In genomic region chr9:40781726-40782581, GRCm38 (mm10) we compare ENCODE assay signal across 8 mouse cellular contexts. TPM values are rescaled to one million over a fixed set of nuclear protein-coding genes. Genes with fewer than 3 reads are reported as not detected.
DNase-seq lines count a peak whose midpoint lies in the region; ATAC-seq lines count a peak whose summit lies in the region.

No protein-coding gene starts in this region.

- no peak overlapping the region for H3K27ac ChIP-seq in forebrain, embryonic 13.5 days
- H3K27ac ChIP-seq in limb, embryonic 15.5 days, result peak overlapping the region; percentile 58
- H3K27ac ChIP-seq in midbrain, embryonic 14.5 days (replicated peaks; ENCODE audit: low read depth, low read length), result no peak overlapping the region

- H3K4me3 ChIP-seq in forebrain, embryonic 13.5 days, result no peak overlapping the region
- H3K4me3 ChIP-seq in limb, embryonic 15.5 days, result no peak overlapping the region
- no peak overlapping the region for H3K4me3 ChIP-seq in midbrain, embryonic 14.5 days (replicated peaks; ENCODE audit: low read depth, low read length)

- no peaks in the 10 kb centered on the region for H3K9me3 ChIP-seq in forebrain, embryonic 13.5 days (replicated peaks)
- no peaks in the 10 kb centered on the region for H3K9me3 ChIP-seq in limb, embryonic 15.5 days
- H3K9me3 ChIP-seq in midbrain, embryonic 14.5 days (ENCODE audit: control insufficient read depth, low read length), result no peaks in the 10 kb centered on the region

- 0 out of 2 replicates have a peak, but pooled peaks cover 7% of the 10 kb centered on the region for H3K36me3 ChIP-seq in forebrain, embryonic 13.5 days (ENCODE audit: poor library complexity, severe bottlenecking)
- peaks cover 8% of the 10 kb centered on the region for H3K36me3 ChIP-seq in limb, embryonic 15.5 days
- H3K36me3 ChIP-seq in midbrain, embryonic 14.5 days (ENCODE audit: control insufficient read depth, insufficient read depth, low read length), result peaks cover 10% of the 10 kb centered on the region

- 35% methylated on average over 26 of the region's 26 CpGs for WGBS in forebrain, embryonic 13.5 days
- WGBS in limb, embryonic 15.5 days, result 29% methylated on average over 26 of the region's 26 CpGs
- WGBS in midbrain, embryonic 14.5 days, result 35% methylated on average over 26 of the region's 26 CpGs

- no peak for ATAC-seq in forebrain, embryonic 13.5 days
- ATAC-seq in hematopoietic stem cell, adult 5-6 weeks (replicated peaks in 1 of 2; ENCODE audit: insufficient read depth in 1 of 2, low FRiP score in 2 of 2, low TSS enrichment in 1 of 2, low read depth in 1 of 2, poor library complexity in 2 of 2, severe bottlenecking in 2 of 2), result peak; percentile 43 to 53; a peak in 3 of 4 replicates
- no peak for ATAC-seq in limb, embryonic 15.5 days (ENCODE audit: insufficient number of reproducible peaks, low FRiP score, low TSS enrichment, low read depth)
- no peak for ATAC-seq in midbrain, embryonic 14.5 days (ENCODE audit: low FRiP score, low TSS enrichment)
- no peak for ATAC-seq in cerebellum, adult (ENCODE audit: insufficient number of reproducible peaks, low FRiP score, low TSS enrichment)

- H3K4me2 ChIP-seq in forebrain, embryonic 13.5 days, result peak overlapping the region; percentile 27
- H3K4me2 ChIP-seq in limb, embryonic 15.5 days, result peak overlapping the region; percentile 15; the same call in 1 of the 2 replicates
- H3K4me2 ChIP-seq in midbrain, embryonic 14.5 days (ENCODE audit: low read length), result 0 out of 2 replicates have a peak overlapping the region, but pooled peaks have one; percentile 21

- H3K27me3 ChIP-seq in forebrain, embryonic 13.5 days, result peaks cover 4% of the 10 kb centered on the region
- H3K27me3 ChIP-seq in limb, embryonic 15.5 days, result no peaks in the 10 kb centered on the region
- no peaks in the 10 kb centered on the region for H3K27me3 ChIP-seq in midbrain, embryonic 14.5 days (ENCODE audit: control insufficient read depth, insufficient read depth, low read length)

- peaks cover 19% of the 10 kb centered on the region for H3K4me1 ChIP-seq in forebrain, embryonic 13.5 days
- H3K4me1 ChIP-seq in limb, embryonic 15.5 days, result peaks cover 11% of the 10 kb centered on the region
- peaks cover 22% of the 10 kb centered on the region for H3K4me1 ChIP-seq in midbrain, embryonic 14.5 days (ENCODE audit: control insufficient read depth, insufficient read depth, low read length)

- no peak overlapping the region for H3K9ac ChIP-seq in forebrain, embryonic 13.5 days
- no peak overlapping the region for H3K9ac ChIP-seq in limb, embryonic 15.5 days
- H3K9ac ChIP-seq in midbrain, embryonic 14.5 days (replicated peaks; ENCODE audit: low read length), result no peak overlapping the region

- peak; percentile 42 to 55 for DNase-seq in spleen, adult 18-20 months
- no peak for DNase-seq in spleen, adult 12 weeks (ENCODE audit: low spot score)
- DNase-seq in midbrain, embryonic 14.5 days, result no peak
- no peak for DNase-seq in frontal cortex, postnatal 25 days (ENCODE audit: low spot score in 2 of 2)

RNA-seq across cellular contexts. Expression of gene Hspa8, which starts 18.8 kb away (rescaled TPM):
- 3,030 and 3,122 TPM in 2 replicates for polyA plus RNA-seq in forebrain, embryonic 13.5 days (2015; fragmentation: Nextera tagmentation; extraction: Ambion mirVana)
- total RNA-seq in hematopoietic stem cell, adult 5-6 weeks (2017), result 3,790 and 5,329 TPM in 2 replicates
- polyA plus RNA-seq in limb, embryonic 15.5 days (2015; fragmentation: Nextera tagmentation; extraction: Ambion mirVana), result 2,195 and 2,248 TPM in 2 replicates
- 2,437 and 3,041 TPM in 2 replicates for polyA plus RNA-seq in midbrain, embryonic 14.5 days (2014; fragmentation: Nextera tagmentation; extraction: Ambion mirVana)

Comparison
In these comparisons a context has a peak if more than half of its experiments do, and no peak if none do; other contexts are left out.
1. DNase-seq: peak in spleen, adult 18-20 months (2 of 2); none in spleen, adult 12 weeks (single experiment), midbrain, embryonic 14.5 days (single experiment) and frontal cortex, postnatal 25 days (0 of 2).
2. ATAC-seq: peak in hematopoietic stem cell, adult 5-6 weeks (2 of 2); none in forebrain, embryonic 13.5 days (single experiment), limb, embryonic 15.5 days (single experiment), midbrain, embryonic 14.5 days (single experiment) and cerebellum, adult (single experiment).
3. Peak in every context shown above with its lines, with median percentiles within 50 percentile points of each other: H3K4me2 ChIP-seq.